Mouse (Mus musculus): ENCODE measurements around the gene Mmel1. TPM values are rescaled to one million over a fixed set of nuclear protein-coding genes. Genes with fewer than 3 reads are reported as not detected.
A peak's percentile ranks its signal among the peaks of the same experiment; 100 is the strongest.

The Mmel1 gene
- total RNA-seq, 2 experiments from 2014 or later, result not detected

DNA sequence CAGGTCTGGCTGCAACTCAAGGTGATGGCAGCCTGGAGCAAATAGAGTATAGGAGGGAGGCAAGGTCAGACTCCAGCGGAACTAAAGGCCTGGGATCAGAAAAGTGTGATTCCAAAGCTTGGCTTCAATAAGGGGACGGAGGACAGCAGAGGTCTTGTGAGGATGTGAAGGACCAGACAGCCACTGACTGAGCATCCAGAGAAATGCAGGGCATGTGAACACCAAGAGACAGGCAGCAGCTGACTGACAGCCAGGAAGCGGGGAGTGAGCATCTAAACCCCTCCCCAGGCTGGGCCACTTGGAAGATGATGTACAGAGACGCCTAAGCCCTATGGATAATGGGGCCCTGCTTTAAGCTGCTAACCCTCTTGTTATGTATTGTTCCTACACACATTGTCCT, 1.3 kb downstream of the Mmel1 start:
- H3K4me3 ChIP-seq, result no peak overlapping the region
- intact Hi-C loops (cut with DNase I), result no loop called here
- no peak overlapping the region for H3K27ac ChIP-seq
- DNase-seq, result no peak
- TF ChIP-seq CTCF (IDR thresholded peaks at IDR 0.05), result no peak

DNA sequence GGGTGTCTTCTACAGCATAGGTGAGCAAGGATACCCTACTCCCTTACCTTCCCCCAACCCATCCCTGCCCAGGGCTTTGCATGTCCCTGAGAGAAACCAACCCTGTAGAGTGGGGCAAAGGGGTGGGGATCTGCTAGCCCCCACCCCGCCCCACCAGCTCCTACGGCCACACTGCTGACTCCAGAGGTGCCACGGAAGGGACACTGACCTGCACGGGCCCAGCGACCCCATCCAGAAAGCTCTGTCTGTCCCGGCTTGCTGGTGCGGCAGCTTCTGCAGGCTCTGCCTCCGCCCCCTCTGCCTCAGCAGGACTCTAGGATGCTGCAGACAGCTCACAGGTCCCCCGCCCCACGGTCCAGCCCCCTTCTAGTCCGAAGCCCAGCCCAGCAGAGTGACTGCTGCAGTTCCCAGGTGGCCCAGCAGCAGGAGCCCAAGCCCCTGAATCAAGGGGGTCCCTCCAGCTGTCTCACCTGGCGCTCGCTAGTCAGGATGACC, 2.4 kb downstream of the Mmel1 start:
- intact Hi-C loops (cut with DNase I), result no loop called here
- Histone ChIP-seq H3K27ac (no peak overlapping the region), H3K4me3 (no peak overlapping the region)
- TF ChIP-seq CTCF (IDR thresholded peaks at IDR 0.05), result no peak
- DNase-seq, result no peak

DNA sequence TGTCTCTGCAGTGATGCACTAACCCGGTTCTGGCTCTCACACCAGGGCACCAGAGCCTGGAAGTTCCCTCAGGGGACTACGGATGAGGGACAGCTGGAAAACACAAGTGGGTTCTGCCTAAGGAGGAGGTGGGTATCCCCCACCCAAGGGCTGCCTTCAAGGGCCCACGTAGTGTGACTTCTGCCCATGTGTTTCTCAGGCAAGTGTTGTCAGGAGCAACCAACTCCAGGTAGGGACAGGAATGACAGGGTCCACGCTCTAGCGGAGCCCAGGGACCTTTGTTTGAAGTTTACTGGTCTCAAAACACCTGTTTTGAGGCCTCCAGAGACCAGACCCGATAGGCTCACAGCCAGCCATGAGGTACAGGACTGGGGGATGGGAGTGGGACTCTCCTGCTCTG, 3.8 kb downstream of the Mmel1 start:
- intact Hi-C loops (cut with DNase I), result no loop called here
- TF ChIP-seq CTCF (IDR thresholded peaks at IDR 0.05), result no peak

DNA sequence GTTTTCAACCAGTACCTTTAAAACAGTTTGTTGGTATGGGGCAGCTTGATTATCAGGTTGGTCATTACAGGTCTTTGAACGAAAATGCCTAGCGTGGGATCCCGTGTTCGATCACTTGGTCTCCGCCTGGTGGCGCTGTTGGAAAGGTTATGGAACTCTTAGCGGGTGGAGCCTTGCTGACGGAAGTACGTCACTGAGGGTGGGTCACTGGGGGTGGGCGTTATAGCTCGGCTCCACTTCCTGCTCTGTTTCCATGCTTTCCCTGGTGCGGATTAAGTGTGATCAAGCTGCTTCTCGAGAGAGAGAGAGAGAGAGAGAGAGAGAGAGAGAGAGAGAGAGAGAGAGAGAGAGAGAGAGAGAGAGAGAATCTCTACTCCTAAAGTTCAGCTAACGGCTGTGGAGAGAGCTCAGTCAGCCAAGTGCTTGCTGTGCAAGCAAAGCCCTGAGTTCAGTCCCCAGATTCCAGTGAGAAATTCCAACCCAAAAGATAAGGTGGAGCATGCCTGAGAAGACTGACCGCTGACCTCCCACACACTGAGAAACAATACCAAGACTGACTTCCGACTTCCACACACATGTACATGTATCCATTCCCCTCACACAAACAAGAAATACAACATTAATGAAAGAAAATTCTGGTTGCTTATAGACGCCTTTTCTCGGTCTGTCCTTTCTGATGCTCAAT, 8.6 kb downstream of the Mmel1 start:
- Histone ChIP-seq H3K27ac (peak overlapping the region; percentile 88), H3K4me3 (peak overlapping the region; percentile 63)
- intact Hi-C loops (cut with DNase I), result loop anchor here (1.0 to 5.0 kb wide), 5 partner anchors 29 to 189 kb away; partner anchors contain the start of genes Hes5, Pank4 and Pex10
- peak; percentile 95 for DNase-seq
- peak; percentile 73 for TF ChIP-seq CTCF (IDR thresholded peaks at IDR 0.05)

More for the DNA sequence above, 3.8 kb downstream of the Mmel1 start:
- no peak for DNase-seq
- H3K4me3 ChIP-seq, result no peak overlapping the region
- H3K27ac ChIP-seq, result no peak overlapping the region

DNA sequence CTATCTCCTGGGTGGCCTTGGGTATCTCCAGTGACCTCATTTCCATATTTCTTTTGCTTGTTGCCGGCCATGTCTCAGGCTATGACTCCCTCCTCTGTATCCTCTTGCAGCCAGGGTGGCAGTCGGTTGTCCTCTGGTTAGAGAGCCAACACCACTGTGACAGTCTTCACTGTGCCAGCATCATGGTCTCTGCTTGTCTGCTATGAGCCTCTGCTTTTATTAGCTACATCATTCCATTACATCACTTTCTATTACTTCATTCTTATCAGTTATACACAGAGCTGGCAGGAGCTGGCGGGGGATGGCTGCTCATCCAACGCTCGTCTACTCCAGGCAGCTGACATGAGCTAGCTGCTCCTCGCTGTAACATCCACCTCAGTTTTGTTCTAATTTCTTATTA, 11.3 kb downstream of the Mmel1 start:
- intact Hi-C loops (cut with DNase I), result no loop called here
- no peak for DNase-seq
- Histone ChIP-seq H3K27ac (no peak overlapping the region), H3K4me3 (no peak overlapping the region)
- TF ChIP-seq CTCF (IDR thresholded peaks at IDR 0.05), result no peak

DNA sequence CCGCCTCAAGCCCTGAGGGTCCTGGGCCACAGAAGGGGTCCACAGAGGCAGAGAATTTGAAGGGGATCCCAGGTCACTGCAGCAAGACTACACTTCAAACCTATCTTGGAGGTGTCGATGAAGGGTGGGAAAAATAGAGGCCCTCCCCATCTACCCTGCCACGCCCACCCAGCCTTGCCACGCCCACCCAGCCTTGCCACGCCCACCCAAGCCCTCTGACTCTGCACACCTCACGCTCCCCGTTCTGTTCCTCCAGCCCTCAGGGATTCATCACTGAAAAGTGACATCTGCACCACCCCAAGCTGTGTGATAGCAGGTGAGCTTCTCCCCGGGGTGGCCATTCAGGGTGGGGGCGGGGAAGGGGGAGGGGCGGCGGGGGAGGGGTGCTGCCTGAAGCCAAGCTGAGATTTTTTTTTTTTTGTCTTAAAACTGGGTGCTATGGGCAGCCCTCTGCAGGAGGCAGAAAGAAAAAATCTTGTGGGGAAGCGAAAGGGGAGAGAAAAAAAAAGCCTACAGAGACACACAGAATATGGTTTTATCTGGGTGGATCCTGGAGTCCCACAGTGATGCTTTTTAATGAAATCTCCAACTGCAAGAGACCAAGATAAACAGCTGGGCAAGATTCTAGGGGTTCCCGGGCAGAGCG, 12.8 kb downstream of the Mmel1 start:
- no peak overlapping the region for H3K27ac ChIP-seq
- TF ChIP-seq CTCF (IDR thresholded peaks at IDR 0.05), result no peak
- intact Hi-C loops (cut with DNase I), result no loop called here

DNA sequence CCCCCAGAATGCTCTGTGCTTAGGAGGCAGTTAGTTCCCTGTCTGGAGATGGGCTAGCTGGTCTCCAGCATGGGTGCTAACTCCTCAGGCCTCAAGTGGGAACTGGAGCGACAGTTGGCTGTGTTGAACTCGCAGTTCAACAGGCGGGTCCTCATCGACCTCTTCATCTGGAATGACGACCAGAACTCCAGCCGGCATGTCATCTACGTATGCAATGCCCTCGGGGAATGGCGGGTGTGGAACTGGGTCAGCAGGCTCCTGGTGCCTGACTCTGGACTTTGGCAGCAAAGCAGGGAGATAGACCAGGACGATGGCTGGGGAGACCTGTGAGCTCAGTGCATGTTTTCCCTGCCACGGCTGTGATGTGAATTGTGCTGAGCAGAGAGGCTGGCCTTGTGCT, 16.0 kb downstream of the Mmel1 start:
- intact Hi-C loops (cut with DNase I), result no loop called here
- TF ChIP-seq CTCF (IDR thresholded peaks at IDR 0.05), result no peak
- Histone ChIP-seq H3K4me3 (no peak overlapping the region), H3K27ac (no peak overlapping the region)
- DNase-seq, result no peak

More for the DNA sequence above, 12.8 kb downstream of the Mmel1 start:
- DNase-seq, result no peak
- H3K4me3 ChIP-seq, result no peak overlapping the region

DNA sequence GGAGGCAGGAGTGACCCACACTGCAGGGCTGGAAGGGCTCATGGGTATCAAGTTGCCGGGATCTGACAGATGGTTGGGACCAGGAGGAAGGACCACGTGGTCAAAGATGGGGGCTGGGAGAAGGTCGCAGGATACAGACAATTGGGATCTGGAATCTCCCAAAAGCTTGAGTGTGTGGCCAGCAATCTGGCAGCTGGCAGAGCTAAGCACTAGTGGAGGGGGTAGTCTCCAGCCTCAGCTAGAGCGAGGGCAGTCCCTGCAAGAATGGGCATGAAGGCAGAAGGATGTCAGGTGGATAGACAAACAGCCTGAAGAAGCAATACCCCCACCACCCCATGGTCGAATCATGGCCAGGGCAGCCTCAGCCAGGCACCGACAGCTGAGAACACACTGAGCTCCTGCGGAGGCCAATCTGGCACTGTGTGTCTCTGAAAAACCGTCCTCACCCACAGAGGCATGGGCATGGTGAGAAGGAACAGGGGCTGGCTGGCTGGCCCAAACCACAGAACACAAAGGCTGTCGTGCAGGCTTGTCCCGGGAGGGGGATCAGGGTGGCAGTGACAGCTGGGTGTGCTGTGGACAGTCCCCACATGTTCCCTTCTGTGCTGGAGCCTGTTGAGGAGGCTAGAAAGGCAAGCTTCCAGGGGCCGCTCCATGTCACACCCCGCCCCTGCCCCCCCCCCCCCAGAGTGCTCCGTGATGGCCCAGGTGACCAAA, 17.6 kb downstream of the Mmel1 start:
- intact Hi-C loops (cut with DNase I), result no loop called here
- H3K27ac ChIP-seq, result no peak overlapping the region
- TF ChIP-seq CTCF (IDR thresholded peaks at IDR 0.05), result no peak
- no peak overlapping the region for H3K4me3 ChIP-seq
- DNase-seq, result no peak

DNA sequence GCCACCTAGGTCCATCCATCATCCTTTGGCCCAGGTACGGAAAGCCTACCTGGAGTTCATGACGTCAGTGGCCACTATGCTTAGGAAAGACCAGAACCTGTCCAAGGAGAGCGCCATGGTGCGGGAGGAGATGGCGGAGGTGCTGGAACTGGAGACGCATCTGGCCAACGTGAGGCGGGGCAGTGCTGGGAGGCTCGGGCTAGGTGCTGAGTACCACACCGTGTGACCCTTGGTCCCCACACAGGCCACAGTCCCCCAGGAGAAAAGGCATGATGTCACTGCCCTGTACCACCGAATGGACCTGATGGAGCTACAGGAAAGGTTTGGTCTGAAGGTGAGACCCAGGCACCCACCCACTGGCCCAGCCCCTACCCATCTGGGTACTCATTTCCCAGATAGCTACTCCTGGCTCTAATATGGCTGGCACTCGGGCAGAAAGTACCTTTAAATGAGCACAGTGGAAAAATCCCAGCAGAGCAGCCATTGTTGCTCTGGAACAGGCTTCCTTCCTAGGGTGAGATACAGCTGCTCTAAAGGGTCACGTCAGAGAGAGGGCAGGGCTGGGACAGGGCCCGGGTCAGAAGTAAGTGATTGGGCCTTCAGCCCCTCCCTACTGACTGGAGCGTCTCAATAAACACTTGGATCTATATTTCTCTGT, 18.3 kb downstream of the Mmel1 start:
- DNase-seq, result no peak
- no peak overlapping the region for H3K27ac ChIP-seq
- TF ChIP-seq CTCF (IDR thresholded peaks at IDR 0.05), result no peak
- no peak overlapping the region for H3K4me3 ChIP-seq
- intact Hi-C loops (cut with DNase I), result no loop called here

DNA sequence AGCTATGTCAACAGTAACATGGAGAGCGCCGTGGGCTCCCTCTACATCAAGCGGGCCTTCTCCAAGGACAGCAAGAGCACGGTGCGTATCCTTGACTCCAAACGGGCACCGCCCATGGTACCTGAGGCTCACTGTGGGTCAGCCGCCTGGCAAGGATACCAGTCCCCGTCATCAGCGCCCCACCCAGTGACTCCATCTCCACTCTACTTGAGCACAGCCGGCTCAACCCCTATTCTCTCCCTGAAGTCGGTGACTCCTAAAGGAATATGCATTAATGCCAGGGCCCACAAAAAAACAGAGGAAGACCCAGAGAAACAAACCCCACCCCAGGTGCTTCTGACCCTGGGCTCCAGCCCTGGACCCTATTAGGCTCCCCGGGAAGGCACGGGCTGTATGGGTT, 21.5 kb downstream of the Mmel1 start:
- Histone ChIP-seq H3K27ac (no peak overlapping the region), H3K4me3 (no peak overlapping the region)
- no peak for TF ChIP-seq CTCF (IDR thresholded peaks at IDR 0.05)
- intact Hi-C loops (cut with DNase I), result no loop called here
- DNase-seq, result no peak

DNA sequence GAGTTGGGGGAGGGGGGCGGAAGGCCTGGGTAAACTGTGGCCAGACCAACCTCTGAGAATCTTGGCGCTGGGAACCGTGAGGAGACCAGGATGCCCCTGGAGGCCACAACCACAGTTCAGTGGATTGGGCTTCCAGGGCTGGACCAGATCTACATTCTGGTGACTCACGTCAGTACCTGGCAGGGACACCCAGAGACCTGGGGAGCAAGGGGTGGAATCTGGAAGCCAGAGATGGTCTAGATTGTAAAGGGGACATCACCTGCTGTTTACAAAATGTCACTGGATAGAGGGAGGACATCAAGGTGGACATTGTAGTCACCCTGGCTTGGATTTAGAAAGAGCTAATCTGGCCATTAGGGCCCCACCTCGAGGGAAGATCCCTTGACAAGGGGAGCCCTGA, 26.2 kb downstream of the Mmel1 start:
- DNase-seq, result no peak
- Histone ChIP-seq H3K4me3 (no peak overlapping the region), H3K27ac (no peak overlapping the region)
- TF ChIP-seq CTCF (IDR thresholded peaks at IDR 0.05), result no peak
- intact Hi-C loops (cut with DNase I), result no loop called here

DNA sequence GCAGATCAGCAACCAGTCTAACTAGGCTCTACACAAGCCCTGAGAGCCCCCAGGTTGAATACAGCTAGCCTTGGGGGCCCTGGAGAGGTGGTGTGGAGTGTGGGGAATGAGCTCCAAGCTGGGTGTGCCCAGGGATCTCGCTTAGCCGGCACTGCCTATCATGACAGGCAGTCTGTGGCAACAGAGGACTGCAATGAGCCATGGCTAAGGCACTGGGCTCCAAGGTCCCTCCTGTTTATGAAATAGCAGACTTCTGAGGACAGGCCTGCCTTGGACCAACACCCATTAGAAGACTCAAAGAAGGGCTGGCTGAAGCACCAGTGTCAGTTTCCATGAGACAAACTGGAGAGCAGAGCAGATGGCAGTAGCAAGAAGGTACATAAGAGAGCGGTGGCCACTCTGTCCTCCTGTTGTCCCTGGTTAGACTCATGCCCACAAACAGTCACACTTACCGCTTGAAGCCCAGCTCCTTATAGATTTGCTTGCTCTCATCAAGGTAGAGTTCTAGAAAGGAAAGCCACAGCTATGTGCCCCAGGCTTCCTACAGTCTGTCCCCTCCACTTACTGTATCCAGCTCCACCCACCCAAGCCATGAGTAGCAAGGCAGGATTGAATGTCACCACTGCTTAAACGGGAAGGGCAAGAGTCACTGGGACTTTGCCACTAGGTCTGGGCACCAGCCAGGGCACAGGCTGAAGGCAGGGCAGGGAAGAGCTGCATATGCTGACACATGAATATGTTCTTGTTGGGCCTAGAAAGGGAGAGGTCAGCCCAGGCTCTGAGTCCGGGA, 28.5 kb downstream of the Mmel1 start:
- Histone ChIP-seq H3K4me3 (peak overlapping the region; percentile 83), H3K27ac (peak overlapping the region; percentile 90)
- intact Hi-C loops (cut with DNase I), result no loop called here
- TF ChIP-seq CTCF (IDR thresholded peaks at IDR 0.05), result no peak
- DNase-seq, result peak; percentile 90
